Mouse (Mus musculus): Measurements from ENCODE around the gene Mknk1.

Gene Mknk1

GRCm38 (mm10) chr4:115846656-115847055 lies 7.7 kb downstream of the Mknk1 start:
- DNase-seq (ENCODE audit: low read depth, low spot score) = no peak

- no peak for DNase-seq (ENCODE audit: low read depth, low spot score)
These were observed 8.4 kb downstream of the Mknk1 start for GRCm38 (mm10) chr4:115847377-115847776.

- no peak for DNase-seq (ENCODE audit: low read depth, low spot score)
These were observed 9.1 kb downstream of the Mknk1 start for GRCm38 (mm10) chr4:115848083-115848482.

DNA sequence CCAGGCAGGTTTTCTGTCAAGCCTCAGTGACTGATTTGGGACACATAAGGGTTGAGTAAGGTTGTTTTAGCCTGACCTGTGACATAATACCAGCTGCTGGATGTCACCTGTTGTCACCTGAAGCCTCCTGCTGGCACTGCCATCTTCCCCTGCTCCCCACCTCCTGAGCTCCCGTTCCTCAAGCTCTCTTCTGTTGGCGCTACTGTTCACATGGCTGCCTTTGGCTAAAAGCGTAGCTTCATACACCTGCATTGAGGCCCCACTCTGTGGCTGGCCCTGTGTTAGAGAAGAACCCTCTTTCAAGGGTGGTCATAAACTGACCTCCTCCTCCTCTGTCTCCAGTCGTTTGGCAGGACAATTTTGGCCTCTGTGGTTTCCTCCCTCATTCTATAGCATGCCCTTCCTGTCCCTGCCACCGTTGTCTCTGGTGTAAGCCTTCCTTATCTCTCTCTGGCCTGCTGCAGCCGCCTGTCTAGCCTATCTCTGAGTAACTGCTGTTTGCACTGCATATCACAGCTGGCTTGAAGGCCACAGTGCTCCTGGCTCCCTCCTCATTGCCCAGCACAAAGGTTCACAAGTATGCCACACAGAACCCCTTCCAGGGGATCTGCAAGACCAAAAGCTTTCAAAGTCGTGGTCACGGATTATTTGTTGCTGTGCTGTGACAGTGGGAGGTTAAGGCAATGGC lies 10.1 kb downstream of the Mknk1 start:
- no peak for DNase-seq (ENCODE audit: low read depth, low spot score)

DNA sequence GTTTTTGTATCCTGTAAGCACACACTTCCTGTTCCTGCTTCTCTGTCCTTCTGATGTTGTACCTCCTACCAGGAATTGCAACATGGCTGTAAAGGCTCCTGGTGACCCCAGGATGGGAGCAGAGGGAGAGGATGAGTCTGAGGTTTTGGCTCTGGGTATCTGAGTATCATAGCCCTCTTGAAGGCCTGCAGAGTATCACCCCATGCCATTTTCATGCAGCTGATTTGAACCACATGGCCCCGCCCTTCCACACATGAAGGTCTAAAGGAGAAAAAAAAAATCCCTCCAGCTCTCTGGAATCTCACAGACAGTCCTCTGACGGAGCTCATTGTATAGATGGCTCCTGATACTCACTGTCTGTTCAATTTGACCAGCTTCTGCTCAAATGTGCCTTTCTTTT lies 11.1 kb downstream of the Mknk1 start:
- DNase-seq (ENCODE audit: low read depth, low spot score) = no peak

DNA sequence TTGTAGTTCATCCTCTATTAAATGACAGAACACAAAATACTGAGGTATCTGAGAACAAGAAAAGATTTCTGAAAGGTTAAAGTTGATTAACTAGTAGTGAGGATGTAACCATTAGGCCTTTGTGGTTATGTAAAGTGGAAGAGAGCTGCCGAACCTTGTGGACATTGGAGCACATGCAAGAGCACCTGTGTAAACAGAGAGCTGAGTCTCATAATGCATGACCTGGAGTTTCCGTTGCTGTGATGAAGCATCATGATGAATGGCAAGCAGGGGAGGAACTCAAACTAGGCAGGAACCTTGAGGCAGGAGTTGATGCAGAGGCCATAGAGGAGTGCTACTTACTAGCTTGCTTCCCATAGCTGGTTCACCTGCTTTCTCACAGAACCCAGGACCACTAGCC lies 11.6 kb downstream of the Mknk1 start:
- no peak for DNase-seq (ENCODE audit: low read depth, low spot score)

GRCm38 (mm10) chr4:115851569-115851968 lies 12.6 kb downstream of the Mknk1 start:
- DNase-seq (ENCODE audit: low read depth, low spot score) = no peak

DNA sequence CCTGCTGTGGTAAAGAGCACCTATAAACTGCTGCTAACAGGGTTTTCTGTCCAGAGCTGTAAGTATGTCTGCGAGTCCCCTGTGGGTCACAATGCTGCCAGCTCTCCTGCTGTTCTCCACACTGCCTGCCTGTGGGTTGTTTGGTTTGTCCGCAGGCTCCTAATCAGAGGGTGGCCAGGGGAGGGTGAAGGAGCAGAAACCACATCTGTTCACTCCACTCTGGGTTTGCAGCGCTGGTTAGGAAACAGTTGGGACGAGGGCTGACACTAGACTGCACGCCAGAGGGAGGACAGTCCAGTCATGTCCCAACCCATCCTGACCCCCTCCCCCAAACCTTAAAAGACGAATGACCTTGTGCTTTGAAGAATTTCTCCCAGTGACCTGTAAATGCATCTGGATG lies 16.1 kb downstream of the Mknk1 start:
- no peak for DNase-seq (ENCODE audit: low read depth, low spot score)

- no peak for DNase-seq (ENCODE audit: low read depth, low spot score)
These were observed 16.6 kb downstream of the Mknk1 start for GRCm38 (mm10) chr4:115855609-115856008.

GRCm38 (mm10) chr4:115856282-115856681 lies 17.3 kb downstream of the Mknk1 start:
- no peak for DNase-seq (ENCODE audit: low read depth, low spot score)

GRCm38 (mm10) chr4:115857293-115857883 lies 18.4 kb downstream of the Mknk1 start:
- DNase-seq (ENCODE audit: low read depth, low spot score) = no peak

GRCm38 (mm10) chr4:115863352-115863751 lies 24.4 kb downstream of the Mknk1 start:
- no peak for DNase-seq (ENCODE audit: low read depth, low spot score)

DNA sequence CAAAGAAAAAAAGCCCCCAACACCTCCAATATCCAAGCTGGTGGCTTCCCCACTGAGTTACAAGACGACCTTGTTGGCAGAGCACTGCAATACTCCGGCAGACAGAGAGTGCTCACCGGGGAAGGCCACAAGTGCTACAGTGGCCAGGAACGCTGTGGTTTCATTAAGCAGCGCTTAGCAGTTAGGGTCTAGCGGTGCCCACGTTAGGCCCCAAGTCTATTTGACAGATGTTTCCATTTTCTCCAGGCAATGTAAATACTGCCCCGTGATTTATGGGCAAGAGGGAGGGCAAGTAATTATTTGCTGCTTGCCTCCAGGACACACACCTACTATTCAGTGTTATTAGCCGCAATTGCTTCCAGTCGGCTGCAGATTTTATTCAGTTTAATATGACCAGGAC lies 24.9 kb downstream of the Mknk1 start:
- no peak for DNase-seq (ENCODE audit: low read depth, low spot score)

- DNase-seq (ENCODE audit: low read depth, low spot score) = no peak
These were observed 30.7 kb downstream of the Mknk1 start for GRCm38 (mm10) chr4:115869512-115870210.

GRCm38 (mm10) chr4:115873231-115873630 lies 34.2 kb downstream of the Mknk1 start:
- DNase-seq (ENCODE audit: low read depth, low spot score) = no peak

DNA sequence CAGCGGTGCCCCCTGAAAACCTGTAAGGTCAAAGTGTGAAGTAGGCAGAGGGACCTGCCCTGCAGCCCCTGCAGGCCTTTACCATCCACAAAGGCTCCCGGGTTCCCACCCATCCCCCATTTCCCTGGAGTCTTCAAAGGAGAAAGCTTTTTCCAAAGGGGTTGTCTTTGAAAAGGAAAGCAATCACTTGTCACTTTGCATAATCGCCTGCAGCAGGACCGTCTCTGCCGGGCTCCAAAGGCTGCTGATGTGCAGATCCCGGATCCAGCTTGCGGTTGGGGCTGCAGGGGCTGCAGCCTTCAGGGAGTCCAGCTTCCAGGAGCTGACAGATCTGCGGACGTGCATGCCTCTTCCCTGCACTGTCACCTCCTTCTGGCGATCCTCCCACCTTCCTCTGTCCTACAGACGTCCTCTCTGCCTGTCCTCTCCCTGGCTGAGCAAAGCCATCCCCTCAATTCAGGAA lies 39.2 kb downstream of the Mknk1 start:
- no peak for DNase-seq (ENCODE audit: low read depth, low spot score)

DNA sequence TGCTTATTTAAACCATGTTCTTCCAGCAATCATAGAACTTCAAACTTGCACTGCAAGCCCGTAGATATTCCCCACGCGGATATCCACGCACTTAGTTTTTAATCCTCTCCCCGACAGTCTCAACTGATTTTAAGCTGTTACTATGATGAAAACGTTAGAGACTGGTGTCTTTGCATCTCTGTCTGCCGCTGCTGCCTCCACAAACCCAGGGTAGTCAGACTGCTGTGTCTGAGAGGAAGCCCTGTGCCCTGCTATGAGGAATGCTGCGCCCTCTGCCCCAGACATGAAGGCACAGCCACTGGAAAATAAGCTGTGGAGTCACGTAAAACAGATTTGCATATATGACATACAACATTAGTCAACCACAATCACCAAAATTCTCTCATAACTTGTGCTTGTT lies 39.8 kb downstream of the Mknk1 start:
- no peak for DNase-seq (ENCODE audit: low read depth, low spot score)

GRCm38 (mm10) chr4:115881183-115881582 lies 42.2 kb downstream of the Mknk1 start:
- DNase-seq (ENCODE audit: low read depth, low spot score) = no peak

- no peak for DNase-seq (ENCODE audit: low read depth, low spot score)
These were observed 43.2 kb downstream of the Mknk1 start for GRCm38 (mm10) chr4:115882195-115882594.

GRCm38 (mm10) chr4:115884022-115884421 lies 45.0 kb downstream of the Mknk1 start, which contains the start of gene Kncn:
Kncn (plus strand) TSS chr4:115884400.
- DNase-seq (ENCODE audit: low read depth, low spot score) = no peak

DNA sequence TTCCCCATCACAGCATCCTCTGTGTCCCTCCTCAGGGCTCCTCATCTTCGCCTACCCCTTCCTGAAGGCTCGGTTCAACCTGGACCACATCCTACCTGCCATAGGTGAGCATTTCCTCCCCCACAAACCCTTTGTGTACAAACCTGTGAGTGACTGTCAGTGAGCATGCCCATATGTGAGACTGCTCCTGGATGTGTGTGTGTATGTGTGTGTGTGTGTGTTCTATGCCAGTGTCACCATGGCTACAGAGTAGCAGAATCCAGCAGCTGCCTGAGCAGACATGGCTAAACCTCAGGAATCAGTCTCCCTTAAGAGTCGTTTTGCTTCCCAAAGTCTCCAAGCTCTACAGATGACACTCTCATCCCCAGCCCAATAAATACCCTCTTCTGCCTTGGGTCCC lies 46.8 kb downstream of the Mknk1 start:
- no peak for DNase-seq (ENCODE audit: low read depth, low spot score)

GRCm38 (mm10) chr4:115886875-115887274 lies 47.9 kb downstream of the Mknk1 start:
- DNase-seq (ENCODE audit: low read depth, low spot score) = no peak

GRCm38 (mm10) chr4:115890066-115890465 lies 51.1 kb downstream of the Mknk1 start:
- no peak for DNase-seq (ENCODE audit: low read depth, low spot score)

Measured in retina, postnatal 7 days (tissue).